Mouse (Mus musculus): ENCODE results near the gene Zfp385b. TPM values are rescaled to one million over a fixed set of nuclear protein-coding genes. Genes with fewer than 3 reads are reported as not detected.

Gene Zfp385b
- polyA plus RNA-seq, 1 experiment from 2014 or later: 2.6 TPM

DNA sequence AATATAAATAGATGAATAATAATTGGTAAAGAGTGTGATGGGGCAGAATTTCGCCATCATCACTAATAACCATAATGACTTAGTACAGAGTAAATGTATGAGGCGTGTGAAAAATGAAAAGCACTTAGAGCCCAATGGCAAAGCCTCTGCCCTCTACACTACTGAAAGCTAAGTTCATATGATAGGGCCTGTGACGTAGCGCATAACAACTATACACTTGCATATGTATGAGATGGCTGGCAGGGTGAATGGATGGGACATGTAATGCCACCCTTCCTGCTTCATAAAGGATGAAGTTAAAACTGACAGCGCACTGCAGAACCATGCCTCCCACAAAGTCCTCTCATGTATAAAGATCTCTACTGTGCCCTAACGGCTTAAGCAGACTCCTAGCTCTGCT, 226.9 kb downstream of the Zfp385b start:
- no peak for DNase-seq (ENCODE audit: low spot score)
- Histone ChIP-seq H3K4me1 (no peaks in the 10 kb centered on the region; the same call in 1 of the 2 replicates), H3K36me3 (no peaks in the 10 kb centered on the region), H3K9me3 (no peaks in the 10 kb centered on the region), H3K27me3 (ENCODE audit: insufficient read depth, poor library complexity, severe bottlenecking) (no peaks in the 10 kb centered on the region), H3K4me3 (no peak overlapping the region), H3K27ac (no peak overlapping the region)
- 81% methylated on average over 6 of the region's 6 CpGs for WGBS

DNA sequence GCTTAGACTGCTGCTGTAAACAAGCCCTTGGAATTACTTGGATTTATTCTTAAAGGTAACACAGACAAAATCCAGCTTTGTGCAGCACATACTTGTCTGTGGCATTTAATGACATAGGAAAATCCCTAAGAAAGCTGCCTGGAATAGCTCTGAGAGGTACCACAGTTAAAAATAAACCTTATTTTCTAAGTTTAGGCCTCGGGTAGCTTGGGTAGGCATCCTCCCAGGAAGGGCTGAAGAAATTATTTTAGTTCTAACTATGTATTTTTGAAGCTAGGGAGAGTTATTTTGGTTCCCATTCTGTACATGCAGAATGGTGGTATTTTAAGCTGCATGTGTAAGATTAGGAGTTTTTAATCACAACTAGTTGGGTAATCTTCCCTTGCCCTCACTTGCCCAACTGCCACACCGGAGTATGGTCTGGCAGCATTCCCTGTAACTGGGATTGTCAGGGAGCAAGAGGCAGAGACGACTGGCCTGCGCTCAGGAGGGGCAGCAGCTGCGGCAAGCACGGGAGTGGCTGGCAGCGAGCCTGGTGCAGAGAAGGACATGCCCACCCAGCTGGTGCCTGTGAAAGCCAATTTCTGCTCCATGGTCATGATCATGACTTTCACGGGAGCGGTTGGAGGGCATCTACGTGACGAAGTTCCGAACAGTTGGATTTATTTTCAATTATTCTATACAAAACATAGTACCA, 230.1 kb downstream of the Zfp385b start:
- Histone ChIP-seq H3K27me3 (ENCODE audit: insufficient read depth, poor library complexity, severe bottlenecking) (no peaks in the 10 kb centered on the region), H3K27ac (no peak overlapping the region), H3K4me1 (no peaks in the 10 kb centered on the region; the same call in 1 of the 2 replicates), H3K9me3 (no peaks in the 10 kb centered on the region), H3K4me3 (no peak overlapping the region), H3K36me3 (no peaks in the 10 kb centered on the region)
- 84% methylated on average over 12 of the region's 12 CpGs for WGBS
- no peak for DNase-seq (ENCODE audit: low spot score)

- no peak overlapping the region for H3K4me3 ChIP-seq
- H3K4me1 ChIP-seq: no peaks in the 10 kb centered on the region; the same call in 1 of the 2 replicates
- no peaks in the 10 kb centered on the region for H3K27me3 ChIP-seq (ENCODE audit: insufficient read depth, poor library complexity, severe bottlenecking)
- no peaks in the 10 kb centered on the region for H3K36me3 ChIP-seq
- H3K9me3 ChIP-seq: no peaks in the 10 kb centered on the region
- H3K27ac ChIP-seq: no peak overlapping the region
- DNase-seq (ENCODE audit: low spot score): no peak
- WGBS: 76% methylated on average over 4 of the region's 4 CpGs
Measured at GRCm38 (mm10) chr2:77587387-77587786, 232.1 kb downstream of the Zfp385b start.

- Histone ChIP-seq H3K27me3 (ENCODE audit: insufficient read depth, poor library complexity, severe bottlenecking) (no peaks in the 10 kb centered on the region), H3K36me3 (no peaks in the 10 kb centered on the region), H3K9me3 (no peaks in the 10 kb centered on the region), H3K27ac (no peak overlapping the region), H3K4me1 (no peaks in the 10 kb centered on the region; the same call in 1 of the 2 replicates), H3K4me3 (no peak overlapping the region)
- WGBS: 69% methylated on average over 4 of the region's 4 CpGs
- DNase-seq (ENCODE audit: low spot score): no peak
Measured at GRCm38 (mm10) chr2:77586581-77587360, 232.7 kb downstream of the Zfp385b start.

GRCm38 (mm10) chr2:77583586-77583985, 235.9 kb downstream of the Zfp385b start:
- DNase-seq (ENCODE audit: low spot score): no peak
- no peak overlapping the region for H3K4me3 ChIP-seq
- H3K4me1 ChIP-seq: no peaks in the 10 kb centered on the region
- H3K36me3 ChIP-seq: no peaks in the 10 kb centered on the region
- no peaks in the 10 kb centered on the region for H3K9me3 ChIP-seq
- 81% methylated on average over 1 of the region's 1 CpGs for WGBS
- no peaks in the 10 kb centered on the region for H3K27me3 ChIP-seq (ENCODE audit: insufficient read depth, poor library complexity, severe bottlenecking)
- H3K27ac ChIP-seq: no peak overlapping the region

DNA sequence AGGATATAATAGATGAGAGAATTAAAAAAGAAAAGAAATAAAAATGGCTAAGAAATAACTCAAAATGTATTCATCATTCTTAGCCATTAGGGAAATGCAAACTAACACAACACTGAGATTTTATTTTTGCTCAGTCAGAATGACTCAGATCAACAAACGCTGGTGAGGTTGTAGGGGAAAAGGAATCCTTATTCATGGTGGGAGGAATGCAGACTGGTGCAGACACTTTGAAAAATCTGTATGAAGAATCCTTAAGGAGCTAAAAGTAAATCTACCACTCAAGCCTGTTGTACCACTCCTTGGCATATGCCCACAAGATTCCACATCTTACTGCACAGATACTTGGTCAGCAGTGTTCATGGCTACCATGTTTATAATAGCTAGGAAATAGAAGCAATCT, 242.9 kb downstream of the Zfp385b start:
- WGBS: 73% methylated on average over 1 of the region's 1 CpGs
- Histone ChIP-seq H3K27me3 (ENCODE audit: insufficient read depth, poor library complexity, severe bottlenecking) (no peaks in the 10 kb centered on the region), H3K36me3 (no peaks in the 10 kb centered on the region), H3K4me3 (no peak overlapping the region), H3K4me1 (no peaks in the 10 kb centered on the region), H3K27ac (no peak overlapping the region), H3K9me3 (no peaks in the 10 kb centered on the region)
- DNase-seq (ENCODE audit: low spot score): no peak

DNA sequence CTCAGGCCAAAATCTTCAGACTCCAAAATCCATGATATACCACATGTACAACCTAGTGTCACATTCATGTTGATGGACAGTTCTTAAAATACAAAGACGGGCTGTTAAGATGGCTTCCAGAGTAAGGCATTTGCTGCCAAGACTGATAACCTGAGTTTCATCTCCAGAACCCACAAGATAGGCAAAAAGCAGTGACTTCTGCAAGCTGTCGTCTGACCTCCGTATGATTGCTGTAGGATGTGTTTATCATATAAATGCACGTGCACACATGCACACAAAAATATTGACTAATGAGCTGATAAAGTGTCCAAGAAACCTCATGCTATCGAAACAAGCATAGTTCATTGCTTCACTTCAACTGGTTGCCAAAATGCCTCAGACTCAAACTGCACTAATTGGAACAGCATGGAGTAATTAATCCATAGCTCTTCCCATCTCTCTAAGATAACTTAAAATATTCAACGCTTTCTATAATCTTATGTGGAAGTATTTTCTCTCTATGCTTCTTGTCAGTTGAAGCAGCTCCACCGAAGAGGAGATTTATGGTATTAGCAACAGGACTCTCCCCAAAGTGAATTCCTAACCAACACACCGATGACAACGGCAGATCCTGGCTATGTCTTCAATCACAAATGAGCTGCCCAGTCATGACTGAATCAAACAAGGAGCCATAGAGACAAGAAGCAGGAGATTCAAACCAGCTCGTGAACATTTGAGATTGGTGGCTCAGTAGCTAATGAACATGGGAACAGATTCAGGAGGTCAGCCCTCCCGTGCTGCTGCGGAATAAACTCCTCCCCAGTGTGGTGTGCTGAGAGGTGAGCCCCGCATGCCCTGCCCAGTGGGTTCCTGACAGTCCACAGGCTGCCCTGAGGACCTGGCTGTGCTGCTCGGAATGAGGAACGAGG, 251.7 kb downstream of the Zfp385b start:
- no peak overlapping the region for H3K4me3 ChIP-seq
- DNase-seq (ENCODE audit: low spot score): no peak
- no peaks in the 10 kb centered on the region for H3K9me3 ChIP-seq
- no peak overlapping the region for H3K27ac ChIP-seq
- WGBS: 74% methylated on average over 15 of the region's 15 CpGs
- no peaks in the 10 kb centered on the region for H3K36me3 ChIP-seq
- H3K27me3 ChIP-seq (ENCODE audit: insufficient read depth, poor library complexity, severe bottlenecking): no peaks in the 10 kb centered on the region
- H3K4me1 ChIP-seq: no peaks in the 10 kb centered on the region

GRCm38 (mm10) chr2:77563706-77564105, 255.7 kb downstream of the Zfp385b start:
- H3K4me3 ChIP-seq: no peak overlapping the region
- WGBS: 43% methylated on average over 1 of the region's 1 CpGs
- DNase-seq (ENCODE audit: low spot score): no peak
- no peaks in the 10 kb centered on the region for H3K36me3 ChIP-seq
- no peaks in the 10 kb centered on the region for H3K27me3 ChIP-seq (ENCODE audit: insufficient read depth, poor library complexity, severe bottlenecking)
- no peaks in the 10 kb centered on the region for H3K9me3 ChIP-seq
- H3K4me1 ChIP-seq: no peaks in the 10 kb centered on the region
- H3K27ac ChIP-seq: no peak overlapping the region

DNA sequence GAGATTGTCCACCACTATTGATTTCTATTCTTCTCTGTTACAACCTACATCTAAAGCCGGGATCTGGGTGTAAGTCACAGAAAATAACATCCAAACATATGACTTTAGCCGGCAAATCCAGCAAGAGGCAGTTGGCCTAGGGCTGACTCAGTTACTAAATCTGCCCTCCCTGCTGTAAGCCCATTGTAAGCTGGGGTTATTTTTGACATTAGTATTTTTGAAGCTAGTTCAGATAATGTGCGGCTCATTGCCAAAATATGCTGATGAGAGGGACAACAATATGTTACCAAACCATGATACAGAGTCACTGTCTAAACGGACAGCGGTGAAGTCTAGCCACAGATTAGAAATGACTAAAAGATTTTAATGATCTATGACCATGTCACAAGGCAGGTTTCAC, 257.5 kb downstream of the Zfp385b start:
- no peaks in the 10 kb centered on the region for H3K4me1 ChIP-seq
- no peak overlapping the region for H3K27ac ChIP-seq
- 90% methylated on average over 5 of the region's 5 CpGs for WGBS
- DNase-seq (ENCODE audit: low spot score): no peak
- no peaks in the 10 kb centered on the region for H3K9me3 ChIP-seq
- no peaks in the 10 kb centered on the region for H3K36me3 ChIP-seq
- H3K4me3 ChIP-seq: no peak overlapping the region
- no peaks in the 10 kb centered on the region for H3K27me3 ChIP-seq (ENCODE audit: insufficient read depth, poor library complexity, severe bottlenecking)

DNA sequence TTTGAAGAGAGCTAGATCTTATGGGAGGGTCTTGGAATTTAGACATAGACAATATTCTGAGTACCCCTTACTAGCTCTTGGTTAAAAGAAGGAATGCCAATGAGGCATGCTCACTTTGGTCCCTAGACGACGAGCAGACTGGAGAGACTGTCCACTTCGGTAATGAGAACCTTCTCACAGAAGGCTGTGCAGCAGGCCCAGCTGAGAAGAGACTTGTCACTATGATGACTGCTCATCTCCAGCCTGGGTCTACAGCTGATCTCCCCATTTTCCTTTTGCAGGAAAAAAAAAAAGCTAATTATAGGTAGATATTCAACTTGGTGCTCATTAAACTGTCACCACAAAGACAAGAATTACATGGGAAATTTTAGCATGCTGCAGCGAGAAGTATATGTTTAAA, 262.5 kb downstream of the Zfp385b start:
- no peaks in the 10 kb centered on the region for H3K27me3 ChIP-seq (ENCODE audit: insufficient read depth, poor library complexity, severe bottlenecking)
- peaks cover 1% of the 10 kb centered on the region; the same call in 1 of the 2 replicates for H3K4me1 ChIP-seq
- no peak overlapping the region for H3K4me3 ChIP-seq
- H3K36me3 ChIP-seq: no peaks in the 10 kb centered on the region
- DNase-seq (ENCODE audit: low spot score): no peak
- H3K9me3 ChIP-seq: no peaks in the 10 kb centered on the region
- 83% methylated on average over 4 of the region's 4 CpGs for WGBS
- no peak overlapping the region for H3K27ac ChIP-seq

- H3K4me3 ChIP-seq: no peak overlapping the region
Measured at GRCm38 (mm10) chr2:77555980-77556379, 263.5 kb downstream of the Zfp385b start.

GRCm38 (mm10) chr2:77552675-77553074, 266.8 kb downstream of the Zfp385b start:
- no peak overlapping the region for H3K4me3 ChIP-seq
- H3K9me3 ChIP-seq: no peaks in the 10 kb centered on the region
- H3K36me3 ChIP-seq: no peaks in the 10 kb centered on the region
- H3K27me3 ChIP-seq (ENCODE audit: insufficient read depth, poor library complexity, severe bottlenecking): no peaks in the 10 kb centered on the region
- DNase-seq (ENCODE audit: low spot score): no peak
- 66% methylated on average over 8 of the region's 8 CpGs for WGBS
- peaks cover 5% of the 10 kb centered on the region; the same call in 1 of the 2 replicates for H3K4me1 ChIP-seq
- no peak overlapping the region for H3K27ac ChIP-seq

More at GRCm38 (mm10) chr2:77555980-77556379, 263.5 kb downstream of the Zfp385b start:
- Histone ChIP-seq H3K9me3 (no peaks in the 10 kb centered on the region), H3K27ac (no peak overlapping the region), H3K36me3 (no peaks in the 10 kb centered on the region), H3K27me3 (ENCODE audit: insufficient read depth, poor library complexity, severe bottlenecking) (no peaks in the 10 kb centered on the region), H3K4me1 (peaks cover 5% of the 10 kb centered on the region; the same call in 1 of the 2 replicates)
- 87% methylated on average over 7 of the region's 7 CpGs for WGBS
- DNase-seq (ENCODE audit: low spot score): no peak
